Comparison of ENCODE assay signal across 24 mouse cellular contexts in genomic region chr7:4139391-4139790, GRCm38 (mm10). TPM values are rescaled to one million over a fixed set of nuclear protein-coding genes. Genes with fewer than 3 reads are reported as not detected.
A peak's percentile ranks its signal among the peaks of the same experiment; 100 is the strongest.
DNase-seq lines count a peak whose midpoint lies in the region; ATAC-seq and TF ChIP-seq lines count a peak whose summit lies in the region.
"Had no signal": no experiment of that assay in that cellular context is flagged by ENCODE, and none has a peak within 500 bp of the region (broad histone marks: within the 10 kb centered on the region; RNA-seq: fewer than 3 reads in every experiment).

No protein-coding gene starts in this region.

- TF ChIP-seq EP300 in liver, postnatal 0 days (IDR thresholded peaks at IDR 0.05; ENCODE audit: low read depth), result no peak

- H3K4me3 ChIP-seq in heart, embryonic 10.5 days, result no peak overlapping the region
- no peak overlapping the region for H3K4me3 ChIP-seq in liver, postnatal 0 days (ENCODE audit: low read depth, low read length)
- no peak overlapping the region for H3K4me3 ChIP-seq in liver, embryonic 12.5 days
- H3K4me3 ChIP-seq: embryonic facial prominence, embryonic 13.5 days; gastrocnemius, adult 2 months; heart, embryonic 12.5 days; limb, embryonic 13.5 days; liver, embryonic 15.5 days had no signal

- 91% methylated on average over 5 of the region's 5 CpGs for WGBS in heart, embryonic 10.5 days
- 92% methylated on average over 5 of the region's 5 CpGs for WGBS in liver, postnatal 0 days (ENCODE audit: insufficient replicate concordance)
- 92% methylated on average over 5 of the region's 5 CpGs for WGBS in liver, embryonic 12.5 days (ENCODE audit: insufficient replicate concordance)

- peaks cover 13% of the 10 kb centered on the region for H3K4me1 ChIP-seq in heart, embryonic 10.5 days
- peaks cover 13% of the 10 kb centered on the region for H3K4me1 ChIP-seq in liver, postnatal 0 days (ENCODE audit: insufficient read depth)
- H3K4me1 ChIP-seq in liver, embryonic 12.5 days, result peaks cover 27% of the 10 kb centered on the region

- peak; percentile 20 for DNase-seq in cerebellum, adult 11-12 months
- no peak for DNase-seq in cerebellum, postnatal 14 days
- peak; percentile 55 for DNase-seq in heart, embryonic 10.5 days (ENCODE audit: low spot score)
- DNase-seq in heart, postnatal 36 days, result no peak
- DNase-seq in liver, postnatal 0 days, result peak; percentile 10
- DNase-seq in urinary bladder, adult 2 months (ENCODE audit: low spot score), result peak; percentile 21
- no peak for DNase-seq in urinary bladder, postnatal 36 days (ENCODE audit: low spot score in 2 of 2)
- DNase-seq: adrenal gland, adult 8-10 months; gastrocnemius, adult 2 months; heart, postnatal 10 days; kidney, adult 11 months; kidney, postnatal 4 days; spleen, adult 18-20 months; thymus, postnatal 25 days had no signal

- no peak for ATAC-seq in liver, postnatal 0 days
- no peak for ATAC-seq in liver, embryonic 12.5 days
- ATAC-seq: activated CD4-positive, CD25-positive, alpha-beta regulatory T cell, adult 4 months; forebrain, embryonic 13.5 days; hindbrain, postnatal 0 days had no signal

- no peak overlapping the region for H3K9ac ChIP-seq in liver, postnatal 0 days (replicated peaks)
- H3K9ac ChIP-seq in liver, embryonic 12.5 days, result no peak overlapping the region
- H3K9ac ChIP-seq: heart, embryonic 12.5 days; limb, embryonic 13.5 days; liver, embryonic 15.5 days had no signal

- no peaks in the 10 kb centered on the region for H3K27me3 ChIP-seq in heart, embryonic 10.5 days (ENCODE audit: insufficient read depth, poor library complexity, severe bottlenecking)
- no peaks in the 10 kb centered on the region for H3K27me3 ChIP-seq in liver, postnatal 0 days (ENCODE audit: insufficient read depth, low read length)
- no peaks in the 10 kb centered on the region for H3K27me3 ChIP-seq in liver, embryonic 12.5 days (replicated peaks)
- H3K27me3 ChIP-seq: embryonic facial prominence, embryonic 13.5 days; forebrain, embryonic 13.5 days; heart, embryonic 12.5 days; limb, embryonic 13.5 days; liver, embryonic 15.5 days had no signal

- no peak for TF ChIP-seq CTCF in liver, postnatal 0 days (IDR thresholded peaks at IDR 0.05; ENCODE audit: low read depth)

- intact Hi-C loops in heart, postnatal 36 days (cut with DNase I), result loop anchor here (10.0 kb wide), 1 partner anchor 515 kb away; the partner anchor contains the start of gene Ppp6r1

- peaks cover 3% of the 10 kb centered on the region; the same call in 1 of the 2 replicates for H3K9me3 ChIP-seq in heart, embryonic 10.5 days
- no peaks in the 10 kb centered on the region for H3K9me3 ChIP-seq in liver, postnatal 0 days (ENCODE audit: low read length)
- H3K9me3 ChIP-seq in liver, embryonic 12.5 days (replicated peaks), result no peaks in the 10 kb centered on the region
- H3K9me3 ChIP-seq: embryonic facial prominence, embryonic 13.5 days; forebrain, embryonic 13.5 days; heart, embryonic 12.5 days; limb, embryonic 13.5 days; liver, embryonic 15.5 days had no signal

- no peak overlapping the region for H3K4me2 ChIP-seq in liver, postnatal 0 days (ENCODE audit: low read depth, low read length)
- no peak overlapping the region for H3K4me2 ChIP-seq in liver, embryonic 12.5 days
- H3K4me2 ChIP-seq: embryonic facial prominence, embryonic 13.5 days; heart, embryonic 12.5 days; liver, embryonic 15.5 days had no signal

- H3K27ac ChIP-seq in heart, embryonic 10.5 days, result no peak overlapping the region
- no peak overlapping the region for H3K27ac ChIP-seq in liver, postnatal 0 days (ENCODE audit: low read depth)
- no peak overlapping the region for H3K27ac ChIP-seq in liver, embryonic 12.5 days
- H3K27ac ChIP-seq: embryonic facial prominence, embryonic 13.5 days; forebrain, embryonic 13.5 days; gastrocnemius, adult 2 months; hindbrain, postnatal 0 days; limb, embryonic 13.5 days; liver, embryonic 15.5 days had no signal

- H3K36me3 ChIP-seq in heart, embryonic 10.5 days, result peaks cover 62% of the 10 kb centered on the region
- peaks cover 66% of the 10 kb centered on the region for H3K36me3 ChIP-seq in liver, postnatal 0 days (replicated peaks; ENCODE audit: insufficient read depth, low read length)
- peaks cover 66% of the 10 kb centered on the region for H3K36me3 ChIP-seq in liver, embryonic 12.5 days

RNA-seq across cellular contexts. Expression of gene Leng8, which starts 2.6 kb away (rescaled TPM):
- polyA plus RNA-seq in heart, embryonic 10.5 days (2016; fragmentation: Nextera tagmentation; extraction: Ambion mirVana), result 72.6 and 75.1 TPM in 2 replicates
- 10 to 100 TPM; 30.4 to 45.7 TPM for total RNA-seq in heart, postnatal 36 days (2021)
- 9.1 and 9.7 TPM in 2 replicates for polyA plus RNA-seq in liver, postnatal 0 days (2015; fragmentation: Nextera tagmentation; extraction: Ambion mirVana)
- polyA plus RNA-seq in liver, embryonic 12.5 days (2016; fragmentation: Nextera tagmentation; extraction: Ambion mirVana), result 39.3 and 44.5 TPM in 2 replicates
- polyA plus RNA-seq in urinary bladder, adult 2 months (2012; rRNA removed), result 262 and 275 TPM in 2 replicates

RNA-seq across cellular contexts. Expression of gene Leng9, which starts 10.8 kb away (rescaled TPM):
- 1.8 and 2.2 TPM in 2 replicates for polyA plus RNA-seq in heart, embryonic 10.5 days (2016; fragmentation: Nextera tagmentation; extraction: Ambion mirVana)
- total RNA-seq in heart, postnatal 36 days (2021), result 1 to 10 TPM; 2.4 to 3.6 TPM
- 2.8 TPM in 2 replicates for polyA plus RNA-seq in liver, postnatal 0 days (2015; fragmentation: Nextera tagmentation; extraction: Ambion mirVana)
- 1.2 and 1.5 TPM in 2 replicates for polyA plus RNA-seq in liver, embryonic 12.5 days (2016; fragmentation: Nextera tagmentation; extraction: Ambion mirVana)
- polyA plus RNA-seq in urinary bladder, adult 2 months (2012; rRNA removed), result 5.8 and 6.3 TPM in 2 replicates

RNA-seq across cellular contexts. Expression of gene Ttyh1, which starts 20.2 kb away (rescaled TPM):
- 0.54 and 0.83 TPM in 2 replicates for polyA plus RNA-seq in heart, embryonic 10.5 days (2016; fragmentation: Nextera tagmentation; extraction: Ambion mirVana)
- total RNA-seq in heart, postnatal 36 days (2021), result 1 to 10 TPM in 1 of 2 experiments, under 1 TPM in 1; 0.89 to 2.6 TPM
- polyA plus RNA-seq in liver, postnatal 0 days (2015; fragmentation: Nextera tagmentation; extraction: Ambion mirVana), result 1.9 and 3.2 TPM in 2 replicates
- 0.48 and 0.77 TPM in 2 replicates for polyA plus RNA-seq in liver, embryonic 12.5 days (2016; fragmentation: Nextera tagmentation; extraction: Ambion mirVana)
- polyA plus RNA-seq in urinary bladder, adult 2 months (2012; rRNA removed), result 4.5 and 5.0 TPM in 2 replicates
- total RNA-seq: megakaryocyte-erythroid progenitor cell, adult 5-6 weeks had no signal
- polyA plus RNA-seq: erythroblast, embryonic 14.5 days had no signal

RNA-seq across cellular contexts. Expression of gene Cdc42ep5, which starts 25.3 kb away (rescaled TPM):
- polyA plus RNA-seq in heart, embryonic 10.5 days (2016; fragmentation: Nextera tagmentation; extraction: Ambion mirVana), result 27.4 and 35.7 TPM in 2 replicates
- 1 to 10 TPM; 4.6 to 6.2 TPM for total RNA-seq in heart, postnatal 36 days (2021)
- 8.2 and 12.1 TPM in 2 replicates for polyA plus RNA-seq in liver, postnatal 0 days (2015; fragmentation: Nextera tagmentation; extraction: Ambion mirVana)
- polyA plus RNA-seq in liver, embryonic 12.5 days (2016; fragmentation: Nextera tagmentation; extraction: Ambion mirVana), result 10.5 TPM in 2 replicates
- 90.1 and 98.9 TPM in 2 replicates for polyA plus RNA-seq in urinary bladder, adult 2 months (2012; rRNA removed)
- total RNA-seq: megakaryocyte-erythroid progenitor cell, adult 5-6 weeks had no signal
- polyA plus RNA-seq: activated CD4-positive, CD25-positive, alpha-beta regulatory T cell, adult 4 months had no signal

Comparison
In these comparisons a context has a peak if more than half of its experiments do, and no peak if none do; other contexts are left out.
1. DNase-seq: peak in cerebellum, adult 11-12 months (single experiment), heart, embryonic 10.5 days (single experiment), liver, postnatal 0 days (single experiment) and urinary bladder, adult 2 months (single experiment); none in cerebellum, postnatal 14 days (0 of 2), heart, postnatal 36 days (0 of 2) and urinary bladder, postnatal 36 days (0 of 2).